Mouse (Mus musculus): ENCODE measurements around the gene Polr3gl. TPM values are rescaled to one million over a fixed set of nuclear protein-coding genes. Genes with fewer than 3 reads are reported as not detected.

Gene Polr3gl
- polyA plus RNA-seq, 1 experiment, result 111 TPM

DNA sequence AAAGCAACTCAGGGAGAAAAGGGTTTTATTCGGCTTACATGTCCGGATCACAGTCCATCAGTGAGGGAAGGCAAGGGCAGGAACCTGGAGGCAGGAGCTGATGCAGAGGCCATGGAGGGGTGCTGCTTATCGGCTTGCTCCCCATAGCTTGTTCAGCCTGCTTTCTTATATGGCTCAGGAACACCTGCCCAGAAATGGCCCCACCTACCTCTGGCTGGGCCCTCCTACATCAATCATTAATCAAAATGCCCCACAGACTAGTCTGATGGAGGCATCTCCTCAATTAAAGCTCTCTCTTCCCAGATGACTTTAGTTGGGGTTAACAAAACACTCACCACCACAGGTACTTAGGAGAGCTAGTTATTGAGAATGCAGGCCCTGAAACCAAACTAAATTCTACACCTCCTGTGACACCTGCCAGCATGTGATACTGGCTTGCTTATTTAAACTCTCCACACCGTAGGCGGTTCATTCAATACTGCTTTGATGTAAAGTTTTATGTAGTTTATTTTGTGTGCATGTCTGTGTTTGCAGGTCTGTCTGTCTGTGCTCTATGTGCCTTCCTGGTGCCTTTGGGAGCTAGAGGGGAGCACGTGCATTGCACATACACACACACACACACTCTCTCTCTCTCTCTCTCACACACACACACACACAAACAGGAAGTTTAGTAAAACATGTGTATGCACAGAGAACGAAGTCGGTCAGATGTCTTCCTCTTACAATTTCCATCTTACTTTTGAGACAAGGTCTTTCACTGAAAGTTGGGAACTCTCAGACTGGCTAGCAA lies 27.1 kb downstream of the Polr3gl start:
- H3K27ac ChIP-seq (ENCODE audit: insufficient read depth, low read depth, low read length), result peak overlapping the region; percentile 100
- H3K4me1 ChIP-seq (ENCODE audit: control insufficient read depth, insufficient read depth, low read length), result peaks cover 72% of the 10 kb centered on the region
- no peak for TF ChIP-seq POLR2A (IDR thresholded peaks at IDR 0.05; ENCODE audit: borderline replicate concordance, low read depth, low read length)
- H3K4me3 ChIP-seq (ENCODE audit: insufficient read depth, low read length), result no peak overlapping the region

DNA sequence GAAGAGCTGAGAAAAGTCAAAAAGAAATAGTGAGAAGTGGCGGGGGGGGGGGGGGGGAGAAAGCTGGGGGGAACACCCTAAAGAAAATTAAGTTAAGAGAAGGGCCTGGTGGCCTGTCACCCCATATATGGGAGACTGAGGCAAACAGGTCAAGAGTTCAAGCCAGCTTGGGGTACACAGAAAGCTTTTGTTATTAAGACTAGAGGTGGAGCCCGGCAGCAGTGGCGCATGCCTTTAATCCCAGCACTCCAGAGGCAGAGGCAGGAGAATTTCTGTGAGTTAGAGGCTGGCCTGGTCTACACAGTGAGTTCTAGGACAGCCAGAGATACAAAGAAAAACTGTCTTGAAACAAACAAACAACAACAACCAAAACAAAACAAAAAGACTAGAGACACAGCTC lies 28.9 kb downstream of the Polr3gl start:
- TF ChIP-seq CTCF (IDR thresholded peaks at IDR 0.05; ENCODE audit: low read depth, low read length) (no peak), POLR2A (IDR thresholded peaks at IDR 0.05; ENCODE audit: borderline replicate concordance, low read depth, low read length) (no peak)
- Histone ChIP-seq H3K4me3 (ENCODE audit: insufficient read depth, low read length) (peak overlapping the region; percentile 9; the same call in 1 of the 2 replicates), H3K27ac (ENCODE audit: insufficient read depth, low read depth, low read length) (peak overlapping the region; percentile 100), H3K4me1 (ENCODE audit: control insufficient read depth, insufficient read depth, low read length) (peaks cover 55% of the 10 kb centered on the region)

DNA sequence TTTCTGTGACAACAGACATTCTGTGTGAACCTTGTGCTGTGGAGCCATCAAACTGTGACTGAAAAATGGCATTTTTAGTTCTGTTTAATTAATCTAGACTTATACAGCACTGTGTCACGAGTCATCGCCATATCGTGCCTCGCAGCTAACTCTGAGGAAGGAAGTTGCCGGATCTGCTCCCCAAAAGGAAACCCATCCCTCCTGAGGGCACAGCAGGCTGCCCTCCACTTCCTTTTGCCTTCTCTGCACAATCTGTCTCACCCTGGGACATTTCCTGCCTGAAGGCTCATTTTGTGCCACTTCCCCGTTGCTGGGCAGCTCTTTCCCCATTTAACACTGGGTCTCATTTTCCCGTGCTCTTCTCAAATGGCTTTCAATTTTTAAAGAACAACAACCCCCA lies 29.3 kb downstream of the Polr3gl start:
- Histone ChIP-seq H3K4me1 (ENCODE audit: control insufficient read depth, insufficient read depth, low read length) (peaks cover 55% of the 10 kb centered on the region), H3K4me3 (ENCODE audit: insufficient read depth, low read length) (peak overlapping the region; percentile 25; the same call in 1 of the 2 replicates), H3K27ac (ENCODE audit: insufficient read depth, low read depth, low read length) (peak overlapping the region; percentile 100)
- TF ChIP-seq POLR2A (IDR thresholded peaks at IDR 0.05; ENCODE audit: borderline replicate concordance, low read depth, low read length) (no peak), CTCF (IDR thresholded peaks at IDR 0.05; ENCODE audit: low read depth, low read length) (no peak)

DNA sequence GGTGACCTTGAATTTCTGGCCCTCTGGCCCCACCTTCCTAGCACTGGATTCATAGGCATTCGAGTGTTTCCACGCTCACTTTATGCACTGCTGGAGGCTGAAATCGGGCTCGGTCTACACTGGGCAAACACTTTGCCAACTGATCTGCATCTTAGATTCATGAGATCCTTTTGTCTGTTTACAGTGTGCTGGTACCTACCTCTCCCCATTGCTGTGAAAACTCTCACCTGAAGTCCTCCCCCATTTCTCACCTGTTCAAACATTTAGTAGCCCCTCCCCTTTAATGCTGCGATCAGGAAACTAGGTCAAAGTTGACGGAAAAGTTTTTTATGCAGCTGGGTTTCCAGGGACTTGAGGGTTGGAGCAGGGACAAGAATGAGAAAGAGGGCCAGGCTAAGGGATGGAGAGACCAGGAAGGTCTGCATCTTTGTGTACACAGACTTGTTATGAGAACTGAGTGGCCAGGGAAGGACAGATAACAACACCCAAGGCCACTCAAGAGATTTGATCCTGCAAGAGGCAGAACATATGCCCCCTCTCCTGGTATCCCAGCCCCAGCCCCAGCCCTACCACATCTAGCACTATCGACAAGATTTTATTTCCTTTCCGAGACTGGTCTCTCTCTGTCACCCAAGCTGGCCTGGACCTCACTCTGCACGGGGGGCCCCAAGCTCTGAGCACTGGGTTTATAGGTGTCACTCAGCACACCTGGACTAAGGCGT lies 29.9 kb downstream of the Polr3gl start:
- peak overlapping the region; percentile 25; the same call in 1 of the 2 replicates for H3K4me3 ChIP-seq (ENCODE audit: insufficient read depth, low read length)
- peak overlapping the region; percentile 100 for H3K27ac ChIP-seq (ENCODE audit: insufficient read depth, low read depth, low read length)
- peaks cover 55% of the 10 kb centered on the region for H3K4me1 ChIP-seq (ENCODE audit: control insufficient read depth, insufficient read depth, low read length)
- TF ChIP-seq POLR2A (IDR thresholded peaks at IDR 0.05; ENCODE audit: borderline replicate concordance, low read depth, low read length) (no peak), CTCF (IDR thresholded peaks at IDR 0.05; ENCODE audit: low read depth, low read length) (no peak)

DNA sequence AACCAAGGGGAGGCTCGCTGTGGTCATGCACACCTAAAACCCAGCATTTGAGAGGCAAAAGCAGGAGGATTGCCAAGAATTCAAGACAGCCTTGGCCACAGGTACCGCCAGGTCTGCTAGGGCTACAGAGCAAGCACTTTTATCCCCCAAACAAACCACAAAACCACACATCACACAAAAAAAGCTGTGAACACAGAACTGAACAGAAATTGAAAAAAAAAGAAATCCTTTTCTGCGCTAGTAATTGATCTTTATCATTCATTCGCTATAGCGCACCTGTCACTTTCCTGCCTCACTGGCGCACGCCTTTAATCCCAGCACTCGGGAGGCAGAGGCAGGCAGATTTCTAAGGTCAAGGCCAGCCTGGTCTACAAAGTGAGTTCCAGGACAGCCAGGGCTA lies 30.7 kb downstream of the Polr3gl start:
- TF ChIP-seq CTCF (IDR thresholded peaks at IDR 0.05; ENCODE audit: low read depth, low read length) (no peak), POLR2A (IDR thresholded peaks at IDR 0.05; ENCODE audit: borderline replicate concordance, low read depth, low read length) (no peak)
- Histone ChIP-seq H3K4me3 (ENCODE audit: insufficient read depth, low read length) (no peak overlapping the region), H3K27ac (ENCODE audit: insufficient read depth, low read depth, low read length) (peak overlapping the region; percentile 100), H3K4me1 (ENCODE audit: control insufficient read depth, insufficient read depth, low read length) (peaks cover 50% of the 10 kb centered on the region)

DNA sequence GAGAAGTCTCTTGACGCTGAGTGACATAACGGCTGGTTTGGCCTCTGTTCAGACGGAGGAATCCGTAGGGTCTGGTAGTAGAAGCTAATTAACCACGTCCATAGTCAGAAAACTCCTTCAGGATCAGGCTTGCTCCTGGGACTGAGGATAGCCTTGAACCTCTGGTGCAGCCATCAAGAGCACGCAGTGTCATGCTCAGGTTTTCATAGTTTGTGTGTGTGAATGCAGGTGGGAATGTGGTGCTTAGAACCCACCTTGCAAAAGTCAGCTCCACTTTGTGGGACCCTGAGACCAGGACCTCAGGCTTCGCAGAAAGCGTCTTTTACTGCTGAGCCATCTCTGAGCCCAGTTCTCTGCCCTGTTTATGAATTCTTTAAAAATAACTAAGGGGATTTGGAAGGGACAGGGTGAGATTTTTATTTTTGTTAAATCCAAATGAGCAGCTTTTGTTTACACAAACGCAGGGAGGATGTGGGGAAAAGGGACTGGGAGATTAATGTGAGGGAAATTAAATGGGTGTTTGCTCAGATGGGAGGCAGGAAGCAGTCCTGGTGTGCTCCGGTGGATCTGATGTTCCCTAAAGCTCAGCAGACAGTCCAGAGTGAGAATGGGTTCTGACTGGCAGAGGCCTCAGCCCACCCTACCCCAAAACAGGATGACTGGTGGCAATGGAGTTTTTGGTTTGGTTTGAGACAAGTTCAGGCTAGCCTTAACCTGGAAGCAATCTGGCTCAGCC lies 31.9 kb downstream of the Polr3gl start:
- TF ChIP-seq POLR2A (IDR thresholded peaks at IDR 0.05; ENCODE audit: borderline replicate concordance, low read depth, low read length) (no peak), CTCF (IDR thresholded peaks at IDR 0.05; ENCODE audit: low read depth, low read length) (no peak)
- peaks cover 40% of the 10 kb centered on the region for H3K4me1 ChIP-seq (ENCODE audit: control insufficient read depth, insufficient read depth, low read length)
- peak overlapping the region; percentile 85 for H3K4me3 ChIP-seq (ENCODE audit: insufficient read depth, low read length)
- peak overlapping the region; percentile 100 for H3K27ac ChIP-seq (ENCODE audit: insufficient read depth, low read depth, low read length)

DNA sequence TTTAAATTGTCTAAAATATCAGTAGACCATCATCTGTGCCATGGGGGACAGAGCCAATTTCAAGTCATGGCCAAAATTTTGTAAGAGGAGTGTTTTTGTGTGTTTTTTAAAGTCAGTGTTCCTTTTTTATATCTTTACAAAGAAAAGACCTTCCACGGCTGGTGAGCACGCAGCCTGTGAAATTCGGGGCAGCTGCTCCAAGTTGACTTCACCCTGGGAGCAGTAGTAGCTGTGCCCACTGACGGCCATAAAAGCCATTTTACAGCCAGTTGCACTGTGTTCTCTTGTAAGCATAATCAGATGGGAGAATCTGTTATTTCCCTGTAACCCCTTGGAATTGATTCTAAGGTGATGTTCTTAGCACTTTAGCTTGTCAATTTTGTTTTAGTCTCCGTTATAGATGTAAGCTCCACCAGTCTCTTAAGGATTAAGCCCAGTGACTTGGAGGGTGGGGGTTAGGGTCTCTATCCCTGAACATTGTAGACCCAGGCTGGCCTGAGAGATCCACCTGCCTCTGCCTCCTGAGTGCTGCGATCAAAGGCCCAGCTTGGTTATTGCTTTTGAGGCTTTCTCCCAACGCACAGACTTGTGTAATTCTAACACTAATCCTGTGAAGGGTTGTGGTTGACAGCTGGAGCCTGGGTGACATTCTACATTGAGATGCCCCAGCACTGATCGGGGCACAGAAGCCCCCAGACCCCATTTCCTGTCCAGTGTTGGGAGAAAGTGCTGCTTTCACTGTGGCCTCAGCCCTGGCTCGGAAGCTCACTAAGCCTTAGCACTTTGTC lies 32.9 kb downstream of the Polr3gl start:
- peak overlapping the region; percentile 100 for H3K27ac ChIP-seq (ENCODE audit: insufficient read depth, low read depth, low read length)
- TF ChIP-seq CTCF (IDR thresholded peaks at IDR 0.05; ENCODE audit: low read depth, low read length) (no peak), POLR2A (IDR thresholded peaks at IDR 0.05; ENCODE audit: borderline replicate concordance, low read depth, low read length) (no peak)
- peak overlapping the region; percentile 85 for H3K4me3 ChIP-seq (ENCODE audit: insufficient read depth, low read length)
- peaks cover 30% of the 10 kb centered on the region for H3K4me1 ChIP-seq (ENCODE audit: control insufficient read depth, insufficient read depth, low read length)

DNA sequence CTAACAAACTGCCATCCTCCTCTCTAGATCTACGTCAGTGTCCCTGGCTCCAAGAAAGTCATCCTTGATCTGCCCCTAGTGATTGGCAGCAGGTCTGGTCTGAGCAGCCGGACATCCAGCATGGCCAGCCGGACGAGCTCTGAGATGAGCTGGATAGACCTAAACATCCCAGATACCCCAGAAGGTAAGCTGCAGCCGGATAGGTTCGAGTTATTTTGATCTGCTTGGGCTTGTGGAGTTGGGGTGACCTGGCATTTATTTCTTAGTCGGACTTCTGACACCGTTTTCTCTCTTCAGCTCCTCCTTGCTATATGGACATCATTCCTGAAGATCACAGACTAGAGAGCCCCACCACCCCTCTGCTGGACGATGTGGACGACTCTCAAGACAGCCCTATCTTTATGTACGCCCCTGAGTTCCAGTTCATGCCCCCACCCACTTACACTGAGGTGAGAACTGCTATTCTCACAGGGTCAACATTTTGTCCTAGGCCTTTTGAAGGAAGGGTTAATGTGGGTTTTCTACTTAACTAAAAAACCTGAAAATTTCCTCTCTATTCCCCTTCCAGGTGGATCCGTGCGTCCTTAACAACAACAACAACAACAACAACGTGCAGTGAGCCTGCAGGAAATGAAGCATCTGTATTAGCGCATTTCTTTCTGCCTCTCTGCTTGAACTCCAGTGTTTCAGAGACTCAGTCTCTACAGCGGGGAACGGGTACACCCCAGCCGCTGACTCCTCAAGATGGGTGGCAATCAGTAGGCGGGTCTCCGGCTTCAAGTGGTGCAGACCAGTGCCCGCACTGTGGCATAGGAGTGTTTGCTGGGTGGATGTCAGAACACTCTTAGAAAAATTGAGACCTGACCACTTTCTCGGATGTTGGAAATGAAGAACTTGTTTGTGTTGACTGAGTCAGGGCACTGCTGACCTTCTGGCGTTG lies 33.8 kb downstream of the Polr3gl start:
- TF ChIP-seq CTCF (IDR thresholded peaks at IDR 0.05; ENCODE audit: low read depth, low read length), result no peak
- TF ChIP-seq POLR2A (IDR thresholded peaks at IDR 0.05; ENCODE audit: borderline replicate concordance, low read depth, low read length), result no peak

More for the DNA sequence above, 33.8 kb downstream of the Polr3gl start:
- H3K4me1 ChIP-seq (ENCODE audit: control insufficient read depth, insufficient read depth, low read length), result peaks cover 21% of the 10 kb centered on the region
- H3K27ac ChIP-seq (ENCODE audit: insufficient read depth, low read depth, low read length), result peak overlapping the region; percentile 100
- peak overlapping the region; percentile 85 for H3K4me3 ChIP-seq (ENCODE audit: insufficient read depth, low read length)
